21 mouse cellular contexts compared by ENCODE assay signal in the genomic region with DNA sequence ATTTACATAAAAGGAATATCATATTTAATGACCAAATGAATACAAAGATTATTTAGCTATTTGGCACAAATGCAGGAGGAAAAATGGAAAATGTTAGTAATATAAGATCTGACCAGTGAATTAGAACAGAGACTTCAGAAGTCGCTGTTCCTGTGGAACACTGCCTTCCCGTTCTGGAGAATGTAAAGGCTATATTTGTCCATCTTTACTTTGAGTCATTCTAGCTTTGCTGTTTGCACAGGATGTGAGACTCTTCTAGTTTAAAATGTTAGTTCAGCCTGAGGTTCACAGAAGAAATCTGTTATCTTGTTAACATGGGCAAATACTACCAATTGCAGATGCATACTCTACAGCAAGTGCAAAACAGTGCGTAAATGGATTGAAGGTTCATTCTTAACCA.
"Had no signal": no experiment of that assay in that cellular context is flagged by ENCODE, and none has a peak within 500 bp of the region (broad histone marks: within the 10 kb centered on the region; RNA-seq: fewer than 3 reads in every experiment).

No protein-coding gene starts in this region.

- ATAC-seq: hindbrain, embryonic 16.5 days; hindbrain, postnatal 0 days; inflammation-experienced regulatory T-cells, adult 6 months; intestine, embryonic 15.5 days; intestine, embryonic 16.5 days; intestine, postnatal 0 days had no signal

- DNase-seq: heart, postnatal 10 days; heart, postnatal 14 days; heart, postnatal 36 days; heart, postnatal 4 days; kidney, adult 11 months; kidney, adult 18-20 months; kidney, adult 2 months; kidney, adult 8-10 months; kidney, adult 9 months; kidney, postnatal 14 days; kidney, postnatal 25 days; kidney, postnatal 36 days; kidney, postnatal 4 days; layer of hippocampus, adult 9-11 months; layer of hippocampus, postnatal 36 days had no signal
